Mouse (Mus musculus) limb, embryonic 10.5 days (tissue): ENCODE data around the gene Cenpv. TPM values are rescaled to one million over a fixed set of nuclear protein-coding genes. Genes with fewer than 3 reads are reported as not detected.

ENCODE experiments used
- DNase-seq: peaks from one replicate; pipeline ENCODE4 v3.0.0-alpha.2; 2017; ENCODE audit warnings: low spot score
- H3K27ac ChIP-seq: fragments of 300-500 bp; sonication (generic); 2 replicates; pipeline ENCODE4 v1.5.1; 2016; ENCODE audit warnings: mild to moderate bottlenecking
- H3K27me3 ChIP-seq: fragments of 300-500 bp; sonication (generic); 2 replicates; pipeline ENCODE4 v1.6.1; 2016; ENCODE audit warnings: low read depth, mild to moderate bottlenecking; ENCODE audit not compliant: poor library complexity, severe bottlenecking
- H3K36me3 ChIP-seq: fragments of 300-500 bp; sonication (generic); 2 replicates; pipeline ENCODE4 v1.6.1; 2016; ENCODE audit warnings: mild to moderate bottlenecking, moderate library complexity
- H3K4me1 ChIP-seq: fragments of 300-500 bp; sonication (generic); 2 replicates; pipeline ENCODE4 v1.6.1; 2016
- H3K4me3 ChIP-seq: fragments of 300-500 bp; sonication (generic); 2 replicates; pipeline ENCODE4 v1.5.1; 2016; ENCODE audit warnings: mild to moderate bottlenecking, moderate library complexity
- H3K9me3 ChIP-seq: fragments of 300-500 bp; sonication (generic); replicated peaks from 2 replicates; pipeline ENCODE4 v1.6.1; 2016; ENCODE audit warnings: mild to moderate bottlenecking
- WGBS: fragments of 180-500 bp; shearing (Covaris S2); methylation state at CpG from one replicate; pipeline ENCODE4 v1.1.7; 2016; 5-methylcytosine and 5-hydroxymethylcytosine counted together
- polyA plus RNA-seq: library from polyadenylated mRNA; unstranded; fragments of >200 nt; fragmentation: Nextera tagmentation; extraction: Ambion mirVana; gene quantifications from 2 replicates; pipeline ENCODE4 v1.2.1, GENCODE M21; 2016

Cenpv gene
- polyA plus RNA-seq, 1 experiment from 2014 or later, result 42.2 TPM

GRCm38 (mm10) chr11:62550227-62550685 lies 11.2 kb upstream of the Cenpv start:
- Histone ChIP-seq H3K27ac (peak overlapping the region; percentile 100), H3K4me1 (peaks cover 27% of the 10 kb centered on the region), H3K4me3 (peak overlapping the region; percentile 74), H3K9me3 (no peaks in the 10 kb centered on the region), H3K36me3 (peaks cover 26% of the 10 kb centered on the region), H3K27me3 (no peaks in the 10 kb centered on the region)
- WGBS, result 10% methylated on average over 11 of the region's 11 CpGs
- DNase-seq, result no peak

GRCm38 (mm10) chr11:62549782-62550181 lies 10.7 kb upstream of the Cenpv start:
- no peaks in the 10 kb centered on the region for H3K9me3 ChIP-seq
- DNase-seq, result no peak
- H3K27ac ChIP-seq, result peak overlapping the region; percentile 100
- WGBS, result 34% methylated on average over 5 of the region's 5 CpGs
- H3K27me3 ChIP-seq, result no peaks in the 10 kb centered on the region
- H3K4me3 ChIP-seq, result peak overlapping the region; percentile 74
- peaks cover 24% of the 10 kb centered on the region for H3K4me1 ChIP-seq
- H3K36me3 ChIP-seq, result peaks cover 21% of the 10 kb centered on the region

- Histone ChIP-seq H3K4me1 (peaks cover 10% of the 10 kb centered on the region), H3K4me3 (no peak overlapping the region), H3K27ac (no peak overlapping the region), H3K27me3 (peaks cover 23% of the 10 kb centered on the region), H3K9me3 (no peaks in the 10 kb centered on the region), H3K36me3 (no peaks in the 10 kb centered on the region)
- DNase-seq, result no peak
- WGBS, result 94% methylated on average over 3 of the region's 3 CpGs
Observed at GRCm38 (mm10) chr11:62543991-62544390, 4.9 kb upstream of the Cenpv start.

- H3K4me3 ChIP-seq, result no peak overlapping the region
- peaks cover 36% of the 10 kb centered on the region for H3K27me3 ChIP-seq
- H3K27ac ChIP-seq, result no peak overlapping the region
- no peak for DNase-seq
- H3K4me1 ChIP-seq, result peaks cover 24% of the 10 kb centered on the region
- 81% methylated on average over 8 of the region's 8 CpGs for WGBS
- H3K9me3 ChIP-seq, result no peaks in the 10 kb centered on the region
- H3K36me3 ChIP-seq, result no peaks in the 10 kb centered on the region
Observed at GRCm38 (mm10) chr11:62541581-62541980, 2.5 kb upstream of the Cenpv start.

- H3K27me3 ChIP-seq, result peaks cover 36% of the 10 kb centered on the region
- no peak overlapping the region for H3K27ac ChIP-seq
- DNase-seq, result no peak
- no peak overlapping the region for H3K4me3 ChIP-seq
- no peaks in the 10 kb centered on the region for H3K9me3 ChIP-seq
- no peaks in the 10 kb centered on the region for H3K36me3 ChIP-seq
- 79% methylated on average over 2 of the region's 2 CpGs for WGBS
- H3K4me1 ChIP-seq, result peaks cover 24% of the 10 kb centered on the region
Observed at GRCm38 (mm10) chr11:62540969-62541368, 1.9 kb upstream of the Cenpv start.

GRCm38 (mm10) chr11:62540167-62540566 lies 1.1 kb upstream of the Cenpv start:
- 85% methylated on average over 7 of the region's 7 CpGs for WGBS
- H3K4me3 ChIP-seq, result no peak overlapping the region
- H3K27me3 ChIP-seq, result peaks cover 36% of the 10 kb centered on the region
- H3K27ac ChIP-seq, result no peak overlapping the region
- no peak for DNase-seq
- peaks cover 5% of the 10 kb centered on the region for H3K36me3 ChIP-seq
- H3K9me3 ChIP-seq, result no peaks in the 10 kb centered on the region
- peaks cover 24% of the 10 kb centered on the region for H3K4me1 ChIP-seq

GRCm38 (mm10) chr11:62538321-62539088 lies 556 bp downstream of the Cenpv start:
- peaks cover 24% of the 10 kb centered on the region for H3K4me1 ChIP-seq
- DNase-seq, result peak; percentile 82
- peak overlapping the region; percentile 95 for H3K27ac ChIP-seq
- H3K36me3 ChIP-seq, result peaks cover 12% of the 10 kb centered on the region
- H3K9me3 ChIP-seq, result no peaks in the 10 kb centered on the region
- H3K27me3 ChIP-seq, result peaks cover 36% of the 10 kb centered on the region
- peak overlapping the region; percentile 87 for H3K4me3 ChIP-seq
- under 1% methylated on average over 73 of the region's 73 CpGs for WGBS

GRCm38 (mm10) chr11:62537590-62537989 lies 1.5 kb downstream of the Cenpv start:
- H3K27ac ChIP-seq, result 0 out of 2 replicates have a peak overlapping the region, but pooled peaks have one; percentile 8

GRCm38 (mm10) chr11:62537089-62537488 lies 2.0 kb downstream of the Cenpv start:
- Histone ChIP-seq H3K27ac (no peak overlapping the region), H3K4me3 (no peak overlapping the region), H3K27me3 (peaks cover 36% of the 10 kb centered on the region), H3K36me3 (peaks cover 20% of the 10 kb centered on the region), H3K4me1 (peaks cover 24% of the 10 kb centered on the region), H3K9me3 (no peaks in the 10 kb centered on the region)
- DNase-seq, result no peak
- 85% methylated on average over 8 of the region's 8 CpGs for WGBS

More at GRCm38 (mm10) chr11:62537590-62537989, 1.5 kb downstream of the Cenpv start:
- H3K4me3 ChIP-seq, result peak overlapping the region; percentile 87
- peaks cover 36% of the 10 kb centered on the region for H3K27me3 ChIP-seq
- H3K36me3 ChIP-seq, result peaks cover 16% of the 10 kb centered on the region
- 39% methylated on average over 7 of the region's 7 CpGs for WGBS
- no peaks in the 10 kb centered on the region for H3K9me3 ChIP-seq
- DNase-seq, result no peak
- H3K4me1 ChIP-seq, result peaks cover 24% of the 10 kb centered on the region

- 72% methylated on average over 2 of the region's 2 CpGs for WGBS
- peaks cover 19% of the 10 kb centered on the region for H3K36me3 ChIP-seq
Observed at GRCm38 (mm10) chr11:62522283-62522682, 16.8 kb downstream of the Cenpv start.

GRCm38 (mm10) chr11:62518991-62519390 lies 20.1 kb downstream of the Cenpv start:
- H3K27ac ChIP-seq, result no peak overlapping the region
- H3K4me3 ChIP-seq, result no peak overlapping the region
- 26% methylated on average over 2 of the region's 2 CpGs for WGBS
- peaks cover 7% of the 10 kb centered on the region for H3K4me1 ChIP-seq
- 0 out of 2 replicates have a peak, but pooled peaks cover under 1% of the 10 kb centered on the region for H3K36me3 ChIP-seq
- no peaks in the 10 kb centered on the region for H3K27me3 ChIP-seq
- no peak for DNase-seq
- no peaks in the 10 kb centered on the region for H3K9me3 ChIP-seq

More at GRCm38 (mm10) chr11:62522283-62522682, 16.8 kb downstream of the Cenpv start:
- Histone ChIP-seq H3K4me1 (peaks cover 19% of the 10 kb centered on the region), H3K4me3 (no peak overlapping the region), H3K27ac (no peak overlapping the region), H3K27me3 (no peaks in the 10 kb centered on the region), H3K9me3 (no peaks in the 10 kb centered on the region)
- DNase-seq, result no peak

- H3K9me3 ChIP-seq, result no peaks in the 10 kb centered on the region
- no peak for DNase-seq
- 0 out of 2 replicates have a peak, but pooled peaks cover 8% of the 10 kb centered on the region for H3K36me3 ChIP-seq
- H3K27me3 ChIP-seq, result no peaks in the 10 kb centered on the region
- no peak overlapping the region for H3K4me3 ChIP-seq
- 78% methylated on average over 6 of the region's 6 CpGs for WGBS
- H3K4me1 ChIP-seq, result peaks cover 3% of the 10 kb centered on the region; the same call in 1 of the 2 replicates
- no peak overlapping the region for H3K27ac ChIP-seq
Observed at GRCm38 (mm10) chr11:62513311-62513710, 25.8 kb downstream of the Cenpv start.

- peaks cover 3% of the 10 kb centered on the region; the same call in 1 of the 2 replicates for H3K4me1 ChIP-seq
- no peaks in the 10 kb centered on the region for H3K9me3 ChIP-seq
- H3K36me3 ChIP-seq, result 0 out of 2 replicates have a peak, but pooled peaks cover 8% of the 10 kb centered on the region
- no peak for DNase-seq
- no peak overlapping the region for H3K4me3 ChIP-seq
- H3K27ac ChIP-seq, result no peak overlapping the region
- 87% methylated on average over 8 of the region's 8 CpGs for WGBS
- no peaks in the 10 kb centered on the region for H3K27me3 ChIP-seq
Observed at GRCm38 (mm10) chr11:62512529-62513080, 26.5 kb downstream of the Cenpv start.
